Mouse (Mus musculus) c-Kit-positive CD71-negative TER-119-negative erythroid progenitor cells, embryonic 14.5 days (primary cell): ENCODE measurements around the gene Inha.

Source experiments
- DNase-seq: peaks from one replicate; pipeline ENCODE4 v3.0.0-alpha.2; 2013; ENCODE audit warnings: low read depth

The Inha gene

DNA sequence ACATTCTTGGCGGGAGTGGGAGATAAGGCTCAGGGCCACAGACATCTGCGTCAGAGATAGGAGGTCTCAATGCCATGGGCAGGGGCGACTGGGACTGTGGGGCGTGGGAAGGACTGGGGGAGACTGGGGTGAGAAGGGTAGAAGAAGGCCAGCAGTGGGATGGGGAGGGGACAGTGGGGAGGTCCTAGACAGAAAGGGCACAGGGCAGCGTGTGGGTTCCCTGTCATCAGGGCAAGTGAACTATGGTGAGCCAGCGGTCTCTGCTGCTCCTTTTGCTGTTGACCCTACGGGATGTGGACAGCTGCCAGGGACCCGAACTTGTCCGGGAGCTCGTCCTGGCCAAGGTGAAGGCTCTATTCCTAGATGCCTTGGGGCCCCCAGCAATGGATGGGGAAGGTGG lies at the start of gene Inha:
Gene Inha (plus strand): TSS at position 72 of the 400 bp plus-strand sequence.
- DNase-seq = no peak

DNA sequence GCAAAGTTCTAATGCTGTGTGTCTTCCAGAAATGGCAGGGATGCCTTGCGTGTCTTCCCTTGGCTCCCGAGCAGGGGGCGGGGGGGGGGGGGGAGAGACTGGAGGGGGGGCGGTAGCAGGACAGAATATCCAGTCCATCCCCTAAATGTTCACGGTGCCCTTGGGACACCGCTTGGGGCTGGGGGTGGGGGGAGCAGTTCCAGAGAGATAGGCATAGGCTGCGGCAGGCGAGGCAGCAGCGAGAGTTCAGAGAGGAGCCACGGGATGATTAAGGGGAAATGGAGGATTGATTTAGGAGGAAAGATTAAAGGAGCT lies 49.2 kb upstream of the Inha start:
- no peak for DNase-seq

DNA sequence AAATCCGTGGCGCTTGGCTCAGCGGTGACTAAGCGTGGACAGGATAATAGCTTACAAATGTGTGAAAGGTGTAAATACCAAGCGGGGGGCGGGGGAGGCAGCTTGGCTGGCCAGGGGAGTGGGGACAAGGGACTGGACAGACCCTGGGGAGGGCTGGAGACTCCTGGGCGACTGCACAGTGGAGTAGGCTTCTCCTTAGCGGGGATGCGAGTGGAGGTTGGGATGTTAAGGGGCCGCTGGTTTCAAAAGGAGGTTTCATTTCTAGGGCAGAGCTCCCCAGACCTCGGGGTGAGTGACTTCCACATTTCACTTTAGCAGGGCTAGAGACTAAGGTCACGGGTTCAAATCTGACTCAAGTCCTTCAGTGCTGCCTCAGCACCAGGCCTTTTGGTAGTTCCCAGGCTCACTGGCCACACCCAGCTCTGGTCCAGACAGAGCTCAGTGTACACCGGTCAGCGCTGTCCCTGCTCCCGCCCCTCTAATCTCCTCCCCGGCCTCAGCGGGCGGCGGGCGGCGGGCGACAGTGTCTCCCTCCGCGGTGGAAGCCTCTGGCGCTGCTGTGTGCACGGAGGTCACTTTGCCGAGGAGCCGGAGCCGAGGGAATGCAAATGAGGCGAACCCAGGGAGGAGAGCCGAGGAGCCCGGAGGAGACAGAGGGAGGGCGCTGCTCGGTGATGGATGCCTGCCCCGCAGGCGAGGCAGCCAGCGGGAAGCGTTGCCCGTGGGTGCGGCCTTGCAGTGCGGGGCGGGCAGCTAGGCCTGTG lies 48.7 kb upstream of the Inha start:
- DNase-seq = no peak

DNA sequence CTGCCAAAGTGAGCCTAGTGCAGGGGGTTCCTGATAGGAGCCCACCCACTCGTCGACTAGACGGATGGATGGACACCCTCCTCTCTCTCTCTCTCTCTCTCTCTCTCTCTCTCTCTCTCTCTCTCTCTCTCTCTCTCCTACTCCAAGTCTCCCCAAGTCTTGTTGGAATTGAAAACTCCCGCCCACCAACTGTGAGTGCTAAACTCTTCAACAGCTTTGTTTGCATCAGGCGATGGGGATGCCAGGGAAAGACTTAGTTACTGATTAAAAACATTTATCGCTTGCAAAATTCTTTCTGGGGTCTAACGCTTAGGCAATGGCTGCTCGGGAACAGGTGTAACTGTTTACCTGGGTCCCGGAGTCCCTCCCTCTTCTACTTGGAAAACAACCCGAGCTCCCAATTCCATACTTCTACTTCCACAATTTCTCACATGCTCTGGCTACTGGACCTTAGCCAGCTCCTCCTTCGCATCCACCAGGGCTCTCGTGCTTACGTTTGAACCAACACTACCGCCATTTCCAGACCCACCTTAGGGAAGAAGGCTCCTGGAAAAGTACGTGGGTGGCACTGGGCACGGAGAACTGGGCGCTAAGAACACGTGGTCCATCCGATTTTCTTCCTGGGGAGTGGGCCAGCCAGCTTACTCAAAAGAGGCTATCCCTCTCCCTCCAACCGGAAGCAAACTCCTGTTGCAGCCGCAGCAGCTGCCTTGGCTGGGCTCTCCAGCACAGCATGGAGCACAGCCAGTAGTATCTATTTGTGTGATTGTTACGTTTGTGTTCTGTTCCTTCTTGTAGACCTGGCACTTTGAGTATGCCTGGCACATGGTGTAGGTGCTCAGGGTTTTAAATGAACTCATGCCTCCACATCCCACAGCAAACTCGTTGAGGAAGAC lies 47.8 kb upstream of the Inha start:
- DNase-seq = no peak

- no peak for DNase-seq
Measured at GRCm38 (mm10) chr1:75460297-75460696, 46.6 kb upstream of the Inha start.

DNA sequence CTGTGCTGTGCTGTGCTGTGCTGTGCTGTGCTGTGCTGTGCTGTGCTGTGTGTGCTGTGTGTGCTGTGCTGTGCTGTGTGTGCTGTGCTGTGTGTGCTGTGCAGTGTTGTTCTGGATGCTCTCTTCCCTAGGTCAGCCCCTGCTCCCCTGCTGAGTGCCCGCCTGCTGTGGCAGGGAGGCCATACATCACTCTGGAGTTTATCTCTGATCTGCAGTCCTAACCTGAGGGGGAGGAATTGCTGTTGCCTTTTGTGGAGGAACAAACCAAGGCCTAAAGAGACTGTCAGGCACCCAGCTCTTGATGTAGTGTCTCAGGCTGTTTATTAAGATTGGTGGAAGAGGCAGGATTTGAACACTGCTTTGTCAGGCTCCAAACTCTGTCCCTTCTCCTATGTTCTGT lies 44.2 kb upstream of the Inha start:
- DNase-seq = no peak

DNA sequence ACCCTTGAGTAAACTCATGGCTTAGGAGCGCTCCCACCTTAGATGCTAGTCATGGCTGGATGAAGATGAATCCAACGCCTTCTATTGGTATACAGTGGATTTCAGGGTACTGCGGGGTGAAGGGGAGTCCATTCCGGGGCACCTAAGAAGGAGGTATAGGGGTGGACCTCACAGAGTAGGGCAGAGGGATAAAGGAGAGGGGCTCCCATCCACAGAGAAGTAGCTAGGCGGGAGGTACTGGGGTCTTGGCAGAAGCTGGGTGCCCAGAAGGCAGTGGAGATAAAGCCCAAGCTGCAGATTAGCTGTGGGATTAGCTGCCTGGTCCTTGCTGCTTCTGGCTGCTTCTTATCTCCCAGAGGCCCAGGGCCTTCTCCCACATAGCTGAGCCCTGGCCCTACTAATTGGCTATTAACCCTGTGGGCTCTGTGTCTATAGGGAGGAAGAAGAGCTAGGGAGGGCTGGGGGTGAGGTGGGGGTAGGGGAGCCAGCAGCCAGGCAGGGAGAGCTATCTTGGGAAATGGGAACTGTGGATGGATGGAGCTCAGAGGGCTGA lies 43.1 kb upstream of the Inha start:
- no peak for DNase-seq

DNA sequence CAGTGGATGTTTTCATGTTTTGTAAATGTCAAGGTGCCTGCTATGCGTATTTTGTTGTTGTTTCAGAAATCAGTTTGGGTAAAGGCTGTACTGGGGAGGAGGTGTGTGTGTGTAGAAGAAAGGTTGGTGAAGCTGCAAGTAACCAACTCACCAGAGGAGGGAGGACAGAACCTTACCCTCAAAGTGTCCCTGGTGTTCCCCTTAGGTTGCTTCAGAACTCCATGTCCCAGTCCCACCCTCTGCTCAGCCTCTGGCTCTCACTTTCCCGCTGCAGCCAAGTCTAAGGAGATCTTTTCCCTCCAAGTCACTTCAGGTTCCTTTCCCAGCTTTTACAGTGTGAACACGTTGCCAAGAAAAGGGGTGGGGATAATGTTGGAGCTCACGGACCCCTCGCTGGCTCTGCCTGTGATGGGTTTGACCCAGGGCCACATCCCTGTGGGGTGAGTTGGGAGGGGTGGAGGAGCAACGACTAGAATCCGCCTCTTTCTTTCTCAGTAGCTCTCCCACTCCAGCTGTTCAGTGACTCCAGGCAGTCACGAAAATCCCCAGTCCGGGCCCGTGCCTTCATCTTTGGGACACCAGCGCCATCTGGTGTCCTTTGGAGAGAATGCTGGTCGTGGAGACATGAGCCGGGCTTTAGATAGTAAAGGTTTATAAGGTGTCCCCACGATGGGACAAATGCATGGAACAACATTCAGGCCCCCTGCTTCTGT lies 39.5 kb upstream of the Inha start:
- DNase-seq = peak; percentile 70

- DNase-seq = no peak
Measured at GRCm38 (mm10) chr1:75469287-75469825, 37.5 kb upstream of the Inha start.

DNA sequence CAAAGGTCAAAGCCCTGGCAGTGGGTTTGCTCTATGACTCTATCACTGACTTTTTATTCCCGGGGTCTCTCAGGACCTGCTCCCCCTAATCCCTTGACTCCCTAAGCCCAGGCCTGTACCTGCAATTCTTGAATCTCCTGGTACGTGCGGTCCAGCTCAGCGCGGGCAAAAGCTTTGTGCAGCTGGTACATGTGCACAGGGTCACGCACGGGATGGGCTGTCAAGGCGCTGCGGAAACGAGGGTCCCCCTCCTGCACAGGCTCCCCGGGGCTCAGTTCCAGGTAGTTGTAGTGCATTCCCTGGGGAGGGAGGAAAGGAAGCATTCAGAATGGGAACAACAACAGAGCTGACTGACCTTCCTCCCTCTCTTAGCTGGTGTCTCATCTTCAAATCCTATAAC lies 30.4 kb upstream of the Inha start:
- no peak for DNase-seq

DNA sequence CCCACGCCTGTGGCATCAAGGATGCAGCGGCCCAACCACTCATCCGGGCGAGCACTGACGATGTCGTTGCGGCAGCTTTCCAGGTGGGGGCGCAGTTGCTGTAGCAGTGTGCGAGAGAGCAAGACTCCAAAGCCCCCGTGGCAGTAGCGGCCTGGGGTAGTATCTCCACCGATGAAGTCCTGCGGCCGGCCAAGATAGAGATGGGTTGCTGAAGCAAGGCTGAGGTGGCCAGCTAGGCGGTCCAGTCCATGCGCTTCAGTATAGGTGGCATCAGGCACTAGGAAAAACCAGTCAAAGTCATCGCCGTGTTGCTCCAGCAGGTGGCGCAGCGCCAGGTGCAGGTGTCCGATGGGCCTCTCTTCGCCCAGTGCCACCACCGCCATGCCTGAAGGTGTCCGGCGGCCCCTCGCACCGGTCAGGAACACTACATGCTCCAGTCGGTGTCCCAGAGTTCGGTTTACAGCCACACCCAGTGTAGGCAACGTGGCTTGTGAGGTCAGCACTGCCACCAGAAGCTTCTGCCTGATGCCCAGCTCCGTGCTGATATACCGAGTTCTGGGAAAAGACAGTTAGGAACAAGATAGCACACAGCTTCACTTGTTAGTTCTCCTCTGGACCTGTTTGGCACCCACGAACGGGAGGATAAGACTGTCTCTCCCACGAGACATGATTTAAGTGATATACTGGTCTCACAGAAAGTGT lies 29.5 kb upstream of the Inha start:
- DNase-seq = peak; percentile 60

DNA sequence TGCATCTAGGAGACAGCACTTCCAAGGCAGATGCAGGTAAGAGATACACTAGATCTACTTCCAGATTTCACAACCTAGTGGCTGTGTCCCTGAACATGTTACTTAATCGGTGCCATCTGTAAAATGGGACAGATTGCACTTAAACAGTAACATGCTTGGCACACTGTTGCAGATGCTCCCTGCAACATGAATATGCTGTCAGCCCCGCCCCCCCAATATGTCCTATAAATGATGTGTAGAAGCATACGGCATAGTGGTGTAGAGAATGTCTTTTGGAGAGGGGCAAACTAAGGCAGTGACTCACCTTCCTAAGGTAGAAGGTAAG lies 28.9 kb upstream of the Inha start:
- DNase-seq = no peak

DNA sequence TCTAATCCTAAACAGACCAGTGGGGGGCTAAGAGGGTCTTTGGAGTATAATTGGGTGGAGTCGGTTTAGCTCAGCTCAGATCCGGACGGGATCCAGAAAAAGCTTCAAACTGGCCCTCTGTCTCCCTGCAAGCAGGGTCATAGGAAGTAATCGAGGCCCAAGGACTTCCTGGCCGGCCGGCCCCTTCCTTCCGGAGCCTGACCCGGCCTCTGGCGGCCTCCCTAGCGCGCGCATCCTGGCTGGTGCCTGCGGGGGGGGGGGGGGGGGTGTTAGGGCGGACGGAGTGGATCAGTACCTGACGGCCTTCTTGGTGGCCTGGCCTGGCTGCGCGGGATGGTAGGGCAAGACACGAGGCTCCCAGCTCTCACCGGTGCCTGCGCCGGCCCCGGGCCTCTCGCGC lies 28.4 kb upstream of the Inha start:
- no peak for DNase-seq

GRCm38 (mm10) chr1:75478916-75479634 lies 27.8 kb upstream of the Inha start, which contains the start of the genes Chpf and Tmem198:
TSS of gene Chpf (minus strand) at chr1:75479307.
TSS of gene Tmem198 (plus strand) at chr1:75479532.
- DNase-seq = peak; percentile 89

DNA sequence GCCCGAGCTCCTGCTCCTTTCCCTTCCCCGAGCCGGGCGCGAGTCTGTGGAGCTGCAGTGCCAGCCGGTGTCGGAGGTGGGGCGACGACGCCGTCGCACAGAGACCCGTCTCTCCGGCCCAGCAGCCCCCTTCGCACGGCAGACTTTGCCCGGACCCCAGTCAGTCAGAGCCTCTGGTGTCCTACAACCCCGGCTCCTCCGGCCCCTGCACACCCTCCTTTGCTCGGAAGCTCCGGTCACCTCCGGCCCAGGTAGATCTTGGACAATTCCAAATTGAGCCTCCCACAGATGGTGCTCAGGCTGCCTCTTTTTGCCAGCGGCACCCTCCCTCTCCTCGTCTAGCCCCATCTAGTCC lies 27.3 kb upstream of the Inha start:
- no peak for DNase-seq

DNA sequence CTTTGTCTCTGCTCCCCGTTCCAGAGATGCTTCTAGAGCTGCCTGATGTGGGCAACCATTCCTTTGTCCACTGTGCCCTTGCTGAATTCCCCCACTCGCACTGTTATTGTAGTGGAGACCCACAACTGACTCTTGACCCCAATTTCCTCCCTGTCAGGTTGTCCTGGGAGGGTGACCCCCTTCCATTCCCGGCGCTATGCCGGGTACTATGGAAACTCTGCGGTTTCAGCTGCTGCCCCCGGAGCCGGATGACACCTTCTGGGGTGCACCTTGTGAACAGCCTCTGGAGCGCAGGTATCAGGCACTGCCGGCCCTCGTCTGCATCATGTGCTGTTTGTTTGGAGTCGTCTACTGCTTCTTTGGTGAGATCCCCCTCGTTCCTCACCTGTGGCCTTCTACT lies 26.8 kb upstream of the Inha start:
- no peak for DNase-seq

DNA sequence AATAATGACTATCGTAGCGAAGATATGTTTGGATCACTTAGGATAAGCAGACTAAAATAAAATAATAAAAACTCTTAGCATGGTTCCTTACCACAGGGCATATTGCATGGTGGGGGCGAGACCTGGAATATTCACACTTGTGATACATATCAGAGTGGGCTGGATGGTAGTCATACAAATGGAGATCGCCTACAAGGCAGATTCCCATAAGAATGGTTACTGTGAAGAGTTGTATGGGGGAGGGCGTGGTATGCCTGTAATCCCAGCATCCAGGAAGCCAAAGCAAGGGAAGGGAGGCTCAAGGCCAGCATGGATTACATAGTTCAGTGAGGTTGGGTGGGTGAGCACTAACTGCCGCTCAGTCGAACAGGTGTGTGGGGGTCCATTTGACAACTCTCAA lies 26.1 kb upstream of the Inha start:
- DNase-seq = no peak

DNA sequence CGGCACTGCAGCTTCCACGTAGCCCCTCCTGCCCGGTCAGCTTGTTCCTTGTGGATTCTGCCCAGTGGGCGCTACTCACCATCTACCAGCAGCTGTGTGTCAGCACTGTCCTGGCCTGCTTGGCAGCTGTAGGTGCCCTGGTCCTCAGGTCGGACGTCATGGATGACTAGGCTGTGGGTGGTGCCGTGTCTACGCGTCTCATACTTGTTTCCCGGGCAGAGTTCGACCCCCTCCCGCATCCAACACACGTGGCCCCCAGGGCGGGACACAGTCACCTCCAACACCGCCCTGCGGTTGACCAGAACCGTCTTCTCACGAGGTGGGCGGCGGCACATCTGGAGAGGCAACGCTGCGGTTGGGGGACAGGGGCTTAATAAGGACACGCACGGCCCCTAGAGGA lies 20.3 kb upstream of the Inha start:
- DNase-seq = no peak

DNA sequence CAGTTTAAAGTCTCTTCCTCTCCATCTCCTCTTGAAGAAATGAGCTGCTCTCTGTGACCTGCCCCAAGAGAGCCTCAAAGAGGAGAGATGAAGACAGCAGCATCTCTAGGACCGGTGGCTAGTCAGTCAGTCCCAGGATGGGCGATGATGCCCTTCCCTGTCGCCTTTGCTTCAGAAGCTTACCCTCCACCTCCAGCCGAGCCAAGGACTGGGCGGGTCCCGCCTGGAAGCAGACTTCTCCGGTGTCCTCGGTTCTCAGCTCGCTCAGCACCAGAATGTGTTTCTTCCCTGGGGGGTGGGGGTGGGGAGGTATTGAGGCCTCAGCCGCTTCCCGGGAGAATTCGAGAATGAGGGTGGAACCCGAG lies 19.9 kb upstream of the Inha start:
- no peak for DNase-seq

DNA sequence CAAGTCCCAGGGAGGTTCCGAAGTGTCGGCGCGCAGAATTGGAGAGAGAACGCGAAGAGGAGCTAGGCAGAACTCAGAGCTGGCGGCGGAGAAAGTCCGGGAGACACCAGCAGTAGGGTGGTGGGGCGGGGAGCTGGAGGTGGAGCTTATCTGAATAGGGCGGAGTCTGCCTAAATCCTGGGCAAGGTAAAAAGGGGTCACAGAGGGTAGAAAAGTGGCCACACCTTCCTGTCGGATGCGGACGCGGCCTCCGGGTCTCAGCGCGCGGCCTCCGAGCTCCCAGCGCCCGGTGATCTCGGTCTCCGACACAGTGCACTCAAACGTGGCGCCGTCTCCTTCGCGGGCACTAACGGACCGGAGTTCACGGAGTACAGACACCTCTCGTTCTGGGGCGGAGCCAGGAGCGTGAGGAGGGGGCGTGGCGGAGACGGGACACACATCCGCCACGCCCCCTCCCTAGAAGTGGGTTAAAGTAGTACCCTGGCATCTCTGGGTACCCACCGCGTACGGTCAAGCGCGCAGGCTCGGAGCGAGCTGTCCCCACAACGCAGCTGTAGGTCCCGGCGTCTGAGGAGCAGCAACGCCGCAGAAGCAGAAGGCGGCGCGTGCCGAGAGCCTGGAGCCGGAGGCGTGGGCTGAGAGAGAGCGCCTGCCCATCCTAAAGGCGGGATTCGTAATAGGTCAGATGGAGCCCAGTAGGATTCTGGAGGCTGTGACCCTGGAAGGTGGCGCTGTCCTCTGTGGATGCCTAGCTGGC lies 19.3 kb upstream of the Inha start:
- DNase-seq = no peak
